Mouse (Mus musculus): ENCODE measurements around the gene Htt. TPM values are rescaled to one million over a fixed set of nuclear protein-coding genes. Genes with fewer than 3 reads are reported as not detected.

Gene Htt
- polyA plus RNA-seq, 1 experiment from 2014 or later = 18.1 TPM

DNA sequence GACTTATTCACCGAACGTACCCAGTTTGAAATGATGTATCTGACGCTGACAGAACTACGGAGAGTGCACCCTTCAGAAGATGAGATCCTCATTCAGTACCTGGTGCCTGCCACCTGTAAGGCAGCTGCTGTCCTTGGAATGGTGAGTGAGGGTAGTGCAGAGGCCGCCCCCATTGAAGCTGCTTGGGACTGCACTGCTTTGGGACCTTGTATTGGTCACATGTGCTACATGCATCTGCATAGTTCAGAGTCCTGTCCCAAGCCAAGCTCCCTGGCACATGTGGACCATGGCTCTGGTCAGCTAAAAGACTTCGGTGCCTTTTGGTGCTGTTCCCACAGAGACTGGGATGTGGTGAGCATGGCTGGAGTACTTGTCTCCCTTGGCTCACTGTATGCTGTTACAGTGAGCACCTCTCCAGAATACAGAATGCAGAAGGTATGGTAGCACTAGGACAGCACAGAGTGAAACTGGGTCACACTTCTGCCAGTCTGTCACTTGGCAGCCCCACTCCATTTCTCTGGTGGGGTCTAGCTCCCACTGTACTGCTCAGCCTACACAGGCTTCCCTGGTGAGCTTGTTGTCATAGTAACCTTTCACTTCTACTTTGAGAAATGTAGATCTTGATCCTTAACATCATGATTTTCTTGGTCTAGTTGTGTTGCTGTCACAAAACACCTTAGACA lies 138.4 kb downstream of the Htt start:
- Histone ChIP-seq H3K4me2 (replicated peaks) (no peak overlapping the region), H3K4me1 (no peaks in the 10 kb centered on the region), H3K27me3 (no peaks in the 10 kb centered on the region), H3K27ac (no peak overlapping the region), H3K36me3 (peaks cover 87% of the 10 kb centered on the region), H3K4me3 (no peak overlapping the region), H3K9me3 (no peaks in the 10 kb centered on the region), H3K9ac (no peak overlapping the region)
- WGBS = 91% methylated on average over 6 of the region's 6 CpGs
- ATAC-seq (ENCODE audit: insufficient number of reproducible peaks, insufficient read depth, low FRiP score, low TSS enrichment) = no peak

DNA sequence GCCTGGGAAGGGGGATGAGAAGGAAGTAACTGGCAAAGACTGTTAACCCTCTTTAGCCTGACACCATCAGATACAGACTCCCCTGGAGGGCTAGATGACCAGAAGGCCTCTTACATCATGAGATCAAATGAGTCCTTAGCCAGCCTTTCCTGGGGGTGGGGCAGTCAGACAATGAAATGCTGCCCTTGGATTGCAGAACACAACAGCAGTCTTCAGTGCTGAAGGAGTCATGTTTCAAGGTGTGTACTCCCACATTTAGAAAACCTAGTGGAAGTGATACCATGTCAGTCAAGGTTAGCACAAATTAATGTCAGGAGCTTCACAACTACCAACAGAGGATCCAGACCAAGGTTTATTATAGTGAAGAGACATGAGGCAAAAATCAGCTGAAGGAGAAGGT lies 140.8 kb downstream of the Htt start:
- peaks cover 89% of the 10 kb centered on the region for H3K36me3 ChIP-seq

DNA sequence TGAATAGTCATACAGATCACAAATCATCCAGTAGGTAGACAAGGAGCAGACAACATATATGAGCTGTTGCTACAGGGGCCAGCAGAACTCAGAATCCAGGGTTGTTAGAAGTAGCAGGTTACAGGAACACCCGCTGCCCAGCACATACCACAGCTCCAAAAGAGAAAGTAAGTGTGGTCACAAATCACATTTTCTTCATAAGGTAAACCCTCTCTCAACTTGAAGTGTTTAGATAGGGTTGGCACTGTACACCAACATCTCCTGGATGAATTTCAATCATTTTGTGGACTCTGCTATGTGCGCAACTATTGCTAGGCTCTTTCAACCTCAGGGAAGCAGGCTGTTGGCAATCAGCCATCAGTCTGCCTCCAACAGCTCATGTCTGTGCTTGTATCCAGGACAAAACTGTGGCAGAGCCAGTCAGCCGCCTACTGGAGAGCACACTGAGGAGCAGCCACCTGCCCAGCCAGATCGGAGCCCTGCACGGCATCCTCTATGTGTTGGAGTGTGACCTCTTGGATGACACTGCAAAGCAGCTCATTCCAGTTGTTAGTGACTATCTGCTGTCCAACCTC lies 141.4 kb downstream of the Htt start:
- Histone ChIP-seq H3K27ac (no peak overlapping the region), H3K9ac (no peak overlapping the region), H3K27me3 (no peaks in the 10 kb centered on the region), H3K4me2 (replicated peaks) (no peak overlapping the region), H3K4me1 (no peaks in the 10 kb centered on the region), H3K4me3 (no peak overlapping the region), H3K9me3 (no peaks in the 10 kb centered on the region), H3K36me3 (peaks cover 89% of the 10 kb centered on the region)
- 88% methylated on average over 5 of the region's 5 CpGs for WGBS
- no peak for ATAC-seq (ENCODE audit: insufficient number of reproducible peaks, insufficient read depth, low FRiP score, low TSS enrichment)

More for the DNA sequence above, 140.8 kb downstream of the Htt start:
- ATAC-seq (ENCODE audit: insufficient number of reproducible peaks, insufficient read depth, low FRiP score, low TSS enrichment) = no peak
- no peak overlapping the region for H3K4me3 ChIP-seq
- no peak overlapping the region for H3K4me2 ChIP-seq (replicated peaks)
- no peaks in the 10 kb centered on the region for H3K4me1 ChIP-seq
- H3K9me3 ChIP-seq = no peaks in the 10 kb centered on the region
- no peaks in the 10 kb centered on the region for H3K27me3 ChIP-seq
- no peak overlapping the region for H3K9ac ChIP-seq
- no peak overlapping the region for H3K27ac ChIP-seq

DNA sequence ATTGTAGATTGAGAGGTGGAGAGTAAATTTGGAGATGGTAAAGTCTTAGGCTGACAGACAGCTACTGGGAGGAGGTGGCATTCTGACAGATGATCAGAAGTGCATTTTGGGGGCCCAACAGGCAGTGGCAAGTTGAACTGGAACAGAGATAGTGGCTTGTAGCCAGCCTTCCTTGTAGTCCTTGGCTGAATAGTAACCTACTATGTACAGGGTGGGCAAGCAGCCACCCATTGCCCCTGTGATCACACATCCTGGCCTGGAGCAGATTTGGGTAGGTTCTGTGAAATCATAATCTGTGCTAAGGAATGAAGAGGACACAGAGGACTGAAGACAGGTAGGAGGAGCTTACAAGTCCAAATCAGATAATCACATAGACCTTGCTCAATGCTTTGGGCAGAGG lies 142.9 kb downstream of the Htt start:
- Histone ChIP-seq H3K4me1 (no peaks in the 10 kb centered on the region), H3K36me3 (peaks cover 88% of the 10 kb centered on the region), H3K27ac (no peak overlapping the region), H3K9me3 (no peaks in the 10 kb centered on the region), H3K4me3 (no peak overlapping the region), H3K9ac (no peak overlapping the region), H3K4me2 (replicated peaks) (no peak overlapping the region), H3K27me3 (no peaks in the 10 kb centered on the region)
- no peak for ATAC-seq (ENCODE audit: insufficient number of reproducible peaks, insufficient read depth, low FRiP score, low TSS enrichment)

DNA sequence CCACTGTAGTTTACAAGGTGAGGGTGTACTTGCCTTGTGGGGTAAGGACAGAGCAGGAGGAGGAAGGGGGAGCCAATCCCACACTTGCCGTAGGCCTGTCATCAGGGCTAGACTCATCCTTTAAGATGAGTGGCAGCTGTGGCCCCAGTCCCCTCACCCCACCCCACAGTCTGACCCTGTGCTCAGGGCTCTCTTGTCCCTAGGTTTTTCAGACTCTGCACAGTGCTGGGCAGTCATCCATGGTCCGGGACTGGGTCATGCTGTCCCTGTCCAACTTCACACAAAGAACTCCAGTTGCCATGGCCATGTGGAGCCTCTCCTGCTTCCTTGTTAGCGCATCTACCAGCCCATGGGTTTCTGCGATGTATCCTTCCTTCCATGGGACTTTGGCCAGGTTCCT lies 145.7 kb downstream of the Htt start:
- H3K27ac ChIP-seq = no peak overlapping the region
- peaks cover 70% of the 10 kb centered on the region for H3K36me3 ChIP-seq
- H3K4me3 ChIP-seq = no peak overlapping the region
- no peak for ATAC-seq (ENCODE audit: insufficient number of reproducible peaks, insufficient read depth, low FRiP score, low TSS enrichment)
- 96% methylated on average over 4 of the region's 4 CpGs for WGBS
- H3K4me2 ChIP-seq (replicated peaks) = no peak overlapping the region
- H3K27me3 ChIP-seq = no peaks in the 10 kb centered on the region
- no peak overlapping the region for H3K9ac ChIP-seq
- no peaks in the 10 kb centered on the region for H3K9me3 ChIP-seq
- H3K4me1 ChIP-seq = no peaks in the 10 kb centered on the region

DNA sequence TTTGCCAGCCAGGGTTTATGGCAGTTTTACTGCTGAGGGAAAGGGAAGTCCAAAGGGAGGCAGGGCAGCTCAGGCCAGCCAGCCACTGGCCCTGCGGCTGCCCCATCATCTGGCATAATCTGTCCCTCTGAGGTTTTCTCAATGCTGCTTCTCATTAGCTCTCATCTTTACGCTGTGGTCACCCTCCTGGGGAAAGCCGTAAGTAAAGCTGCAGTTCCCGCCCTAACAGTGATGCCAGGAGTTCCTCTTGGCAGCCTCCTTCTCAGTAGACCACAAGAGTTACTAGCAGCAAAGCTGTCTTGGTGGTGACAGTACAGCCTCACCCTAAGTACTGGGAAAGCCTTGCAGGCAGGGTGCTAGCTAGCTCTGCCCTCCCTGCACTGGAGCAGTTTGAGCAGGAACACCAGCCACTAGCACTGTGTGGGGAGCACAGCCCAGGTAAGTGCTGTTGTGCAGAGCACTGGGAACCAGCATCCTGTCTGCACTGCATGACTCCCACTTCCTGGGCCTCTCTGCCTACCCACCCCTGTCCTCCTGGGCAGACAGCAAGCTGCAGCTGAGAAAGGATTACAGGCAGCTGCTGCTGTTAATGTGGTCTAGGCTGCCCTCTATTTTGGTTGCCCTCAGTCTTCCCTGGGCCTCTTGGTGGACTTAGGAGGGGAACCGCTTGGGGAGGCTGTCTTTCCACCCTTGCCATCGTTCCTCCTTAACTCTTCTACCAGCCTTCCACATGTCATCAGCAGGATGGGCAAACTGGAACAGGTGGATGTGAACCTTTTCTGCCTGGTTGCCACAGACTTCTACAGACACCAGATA lies 146.6 kb downstream of the Htt start, which contains the start of gene Msantd1:
Gene Msantd1, plus strand, starts transcription at position 103 of the 816 bp plus-strand sequence.
- H3K4me2 ChIP-seq (replicated peaks) = no peak within 1 kb of the TSS
- H3K36me3 ChIP-seq = peaks cover 61% of the 10 kb centered on the region
- 83% methylated on average over 6 of the region's 6 CpGs for WGBS
- no peak for ATAC-seq (ENCODE audit: insufficient number of reproducible peaks, insufficient read depth, low FRiP score, low TSS enrichment)
- no peak within 1 kb of the TSS for H3K27ac ChIP-seq
- no peak within 1 kb of the TSS for H3K4me3 ChIP-seq
- H3K9ac ChIP-seq = no peak within 1 kb of the TSS
- no peaks in the 10 kb centered on the region for H3K4me1 ChIP-seq
- no peaks in the 10 kb centered on the region for H3K9me3 ChIP-seq
- no peaks in the 10 kb centered on the region for H3K27me3 ChIP-seq

DNA sequence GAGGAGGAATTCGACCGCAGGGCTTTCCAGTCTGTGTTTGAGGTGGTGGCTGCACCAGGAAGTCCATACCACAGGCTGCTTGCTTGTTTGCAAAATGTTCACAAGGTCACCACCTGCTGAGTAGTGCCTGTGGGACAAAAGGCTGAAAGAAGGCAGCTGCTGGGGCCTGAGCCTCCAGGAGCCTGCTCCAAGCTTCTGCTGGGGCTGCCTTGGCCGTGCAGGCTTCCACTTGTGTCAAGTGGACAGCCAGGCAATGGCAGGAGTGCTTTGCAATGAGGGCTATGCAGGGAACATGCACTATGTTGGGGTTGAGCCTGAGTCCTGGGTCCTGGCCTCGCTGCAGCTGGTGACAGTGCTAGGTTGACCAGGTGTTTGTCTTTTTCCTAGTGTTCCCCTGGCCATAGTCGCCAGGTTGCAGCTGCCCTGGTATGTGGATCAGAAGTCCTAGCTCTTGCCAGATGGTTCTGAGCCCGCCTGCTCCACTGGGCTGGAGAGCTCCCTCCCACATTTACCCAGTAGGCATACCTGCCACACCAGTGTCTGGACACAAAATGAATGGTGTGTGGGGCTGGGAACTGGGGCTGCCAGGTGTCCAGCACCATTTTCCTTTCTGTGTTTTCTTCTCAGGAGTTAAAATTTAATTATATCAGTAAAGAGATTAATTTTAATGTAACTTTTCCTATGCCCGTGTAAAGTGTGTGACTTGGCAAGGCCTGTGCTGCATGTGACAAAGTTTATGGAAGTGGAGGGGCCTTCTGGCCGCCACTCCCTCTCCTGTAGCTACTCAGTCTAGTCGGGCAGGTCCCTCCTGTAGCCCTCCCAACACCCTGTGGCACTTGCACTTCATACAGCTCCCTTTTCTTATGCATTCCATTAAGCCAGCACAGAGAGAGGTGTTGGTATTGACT lies 147.4 kb downstream of the Htt start:
- Histone ChIP-seq H3K4me2 (replicated peaks) (no peak overlapping the region), H3K36me3 (peaks cover 56% of the 10 kb centered on the region)

DNA sequence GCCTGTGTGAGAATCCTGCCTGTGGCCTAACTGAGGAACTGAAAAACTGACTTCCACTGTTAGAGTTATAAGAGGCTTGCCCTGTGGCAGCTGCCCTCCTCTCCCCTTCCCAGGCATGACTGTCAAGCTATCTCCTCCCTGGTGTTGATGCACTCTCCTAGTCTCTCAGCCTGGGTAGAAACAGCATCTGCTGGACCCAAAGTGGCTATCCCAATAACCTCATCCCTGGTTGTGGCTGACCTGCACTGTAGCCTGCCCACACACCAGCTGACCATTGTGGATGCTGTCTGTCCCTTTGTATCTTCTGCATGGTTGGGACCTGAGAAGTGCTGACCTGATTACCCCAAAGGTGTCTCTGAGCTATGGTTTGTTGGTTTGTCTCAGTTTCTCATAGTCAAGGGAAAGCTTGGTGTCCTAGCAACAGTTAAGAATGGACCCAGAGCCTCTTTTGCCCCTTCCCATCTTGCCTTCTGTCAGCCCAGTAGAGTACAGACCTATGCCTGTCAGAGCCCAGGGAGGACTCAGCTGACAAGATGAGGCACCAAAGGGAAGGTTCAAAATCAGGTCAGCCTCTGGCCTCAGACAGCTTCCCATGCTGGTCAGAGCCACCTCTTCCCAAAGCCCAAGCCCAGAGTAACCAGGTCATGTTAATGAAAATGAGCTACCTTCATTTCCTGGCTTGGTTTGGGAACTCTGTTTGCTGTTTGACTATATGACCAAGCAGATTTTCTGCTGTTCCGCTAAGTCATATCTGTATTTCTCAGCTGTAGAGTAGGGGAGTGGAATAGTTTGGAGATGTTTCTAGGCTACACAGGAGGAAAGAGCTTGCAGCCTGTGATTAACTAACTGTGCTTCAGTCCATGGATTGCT lies 148.3 kb downstream of the Htt start:
- Histone ChIP-seq H3K27me3 (no peaks in the 10 kb centered on the region), H3K9ac (no peak overlapping the region), H3K9me3 (no peaks in the 10 kb centered on the region), H3K4me1 (no peaks in the 10 kb centered on the region), H3K4me2 (replicated peaks) (no peak overlapping the region), H3K36me3 (peaks cover 49% of the 10 kb centered on the region), H3K4me3 (no peak overlapping the region), H3K27ac (no peak overlapping the region)
- no peak for ATAC-seq (ENCODE audit: insufficient number of reproducible peaks, insufficient read depth, low FRiP score, low TSS enrichment)
- WGBS = 97% methylated on average over 1 of the region's 1 CpGs

More for the DNA sequence above, 147.4 kb downstream of the Htt start:
- ATAC-seq (ENCODE audit: insufficient number of reproducible peaks, insufficient read depth, low FRiP score, low TSS enrichment) = no peak
- Histone ChIP-seq H3K27me3 (no peaks in the 10 kb centered on the region), H3K4me3 (no peak overlapping the region), H3K9me3 (no peaks in the 10 kb centered on the region), H3K27ac (no peak overlapping the region), H3K9ac (no peak overlapping the region), H3K4me1 (no peaks in the 10 kb centered on the region)
- WGBS = 80% methylated on average over 9 of the region's 9 CpGs

DNA sequence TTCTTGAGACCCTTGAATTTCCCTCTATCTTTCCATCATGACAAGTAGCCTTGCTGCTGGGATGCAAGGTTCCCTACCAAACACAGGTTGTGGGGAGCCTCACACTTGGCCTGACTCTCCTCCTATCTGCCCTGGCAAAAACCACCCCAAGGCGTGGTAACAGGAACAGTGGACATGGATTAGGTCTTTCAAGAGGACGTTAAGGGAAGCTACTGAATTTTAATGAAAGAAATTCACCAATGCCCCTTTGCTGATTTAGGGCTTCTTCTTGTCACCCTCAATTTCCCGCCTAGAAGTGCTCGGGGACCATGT lies 148.9 kb downstream of the Htt start:
- Histone ChIP-seq H3K4me2 (replicated peaks) (no peak overlapping the region), H3K9me3 (no peaks in the 10 kb centered on the region), H3K4me1 (no peaks in the 10 kb centered on the region), H3K27me3 (no peaks in the 10 kb centered on the region), H3K36me3 (peaks cover 43% of the 10 kb centered on the region), H3K27ac (no peak overlapping the region), H3K9ac (no peak overlapping the region), H3K4me3 (no peak overlapping the region)
- WGBS = 85% methylated on average over 4 of the region's 4 CpGs
- no peak for ATAC-seq (ENCODE audit: insufficient number of reproducible peaks, insufficient read depth, low FRiP score, low TSS enrichment)

DNA sequence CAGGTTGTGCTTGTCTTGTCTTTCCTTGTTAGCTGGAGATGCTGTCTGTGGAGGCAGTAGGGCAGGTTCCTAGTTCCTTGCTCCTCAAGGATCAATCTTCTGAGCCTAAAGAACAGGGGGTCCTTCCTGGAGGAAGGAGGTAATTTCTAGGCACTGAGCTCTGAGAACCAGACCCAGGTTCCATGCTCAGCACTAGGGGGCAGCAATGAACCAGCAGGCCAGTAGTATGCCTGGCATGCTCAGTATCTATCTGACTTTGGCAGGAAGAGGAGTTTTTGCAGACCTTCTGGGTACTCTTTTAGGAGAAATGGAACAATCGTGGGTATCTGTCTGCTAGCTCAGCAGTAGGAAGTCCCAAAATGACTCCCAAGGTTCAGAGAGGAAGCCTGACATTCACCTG lies 154.3 kb downstream of the Htt start:
- H3K4me2 ChIP-seq (replicated peaks) = no peak overlapping the region
- H3K27me3 ChIP-seq = no peaks in the 10 kb centered on the region
- no peak overlapping the region for H3K9ac ChIP-seq
- no peaks in the 10 kb centered on the region for H3K9me3 ChIP-seq
- H3K4me3 ChIP-seq = no peak overlapping the region
- 10% methylated on average over 1 of the region's 1 CpGs for WGBS
- H3K27ac ChIP-seq = no peak overlapping the region
- ATAC-seq (ENCODE audit: insufficient number of reproducible peaks, insufficient read depth, low FRiP score, low TSS enrichment) = no peak
- 0 out of 2 replicates have a peak, but pooled peaks cover 3% of the 10 kb centered on the region for H3K4me1 ChIP-seq
- H3K36me3 ChIP-seq = no peaks in the 10 kb centered on the region

DNA sequence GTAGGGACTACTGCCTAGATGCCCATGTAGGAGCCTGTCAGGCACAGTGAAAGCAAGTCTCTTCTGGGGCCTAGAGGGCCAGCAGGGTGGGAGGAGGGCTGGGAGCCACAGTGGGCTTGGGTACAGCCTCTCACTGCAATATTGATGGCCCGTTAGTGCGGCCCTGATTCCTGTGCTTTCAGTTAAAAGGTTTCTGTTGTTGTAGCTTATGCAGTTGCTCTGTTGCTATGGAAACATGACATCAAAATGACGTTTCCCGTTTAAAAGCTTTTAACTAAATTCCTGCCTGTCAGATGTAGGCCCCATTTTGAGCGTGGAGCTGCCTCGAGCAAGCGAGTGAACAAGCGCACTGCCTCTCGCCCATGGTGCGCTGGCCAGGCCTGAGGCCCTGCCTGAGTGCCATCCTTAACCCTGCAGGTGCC lies 155.7 kb downstream of the Htt start:
- no peak overlapping the region for H3K4me3 ChIP-seq
- H3K4me1 ChIP-seq = 0 out of 2 replicates have a peak, but pooled peaks cover 3% of the 10 kb centered on the region
- no peaks in the 10 kb centered on the region for H3K9me3 ChIP-seq
- no peak overlapping the region for H3K4me2 ChIP-seq (replicated peaks)
- no peak for ATAC-seq (ENCODE audit: insufficient number of reproducible peaks, insufficient read depth, low FRiP score, low TSS enrichment)
- H3K27ac ChIP-seq = no peak overlapping the region
- no peaks in the 10 kb centered on the region for H3K36me3 ChIP-seq
- 65% methylated on average over 10 of the region's 10 CpGs for WGBS
- H3K27me3 ChIP-seq = no peaks in the 10 kb centered on the region
- no peak overlapping the region for H3K9ac ChIP-seq

Data from embryonic facial prominence, embryonic 12.5 days (tissue).